Mouse (Mus musculus): ENCODE data around the gene Ncoa7. TPM values are rescaled to one million over a fixed set of nuclear protein-coding genes. Genes with fewer than 3 reads are reported as not detected.

Gene Ncoa7
- polyA plus RNA-seq, 1 experiment from 2014 or later, result 26.6 TPM

DNA sequence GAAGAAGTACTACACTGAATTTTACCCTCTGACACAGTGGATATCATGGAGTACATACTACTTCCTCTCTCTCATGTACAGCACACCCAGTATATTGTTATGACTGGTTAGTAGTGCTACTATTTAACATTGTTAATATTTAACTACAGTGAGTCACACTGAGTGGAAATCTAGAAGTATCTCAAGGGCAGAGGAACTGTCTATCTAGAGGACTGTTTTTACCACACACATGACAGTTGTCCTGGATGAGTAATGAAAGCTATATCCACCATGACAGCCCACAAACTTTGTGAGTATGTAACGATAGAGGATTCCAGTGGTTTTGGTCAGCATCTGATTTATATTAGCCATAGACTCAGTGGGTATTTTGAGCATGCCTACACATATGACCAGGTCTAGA, 90.6 kb downstream of the Ncoa7 start:
- ATAC-seq (ENCODE audit: low FRiP score) (no peak), DNase-seq (ENCODE audit: low spot score) (no peak)
- Histone ChIP-seq H3K9ac (no peak overlapping the region), H3K27ac (no peak overlapping the region), H3K4me2 (replicated peaks) (no peak overlapping the region), H3K36me3 (replicated peaks; ENCODE audit: control insufficient read depth, insufficient read depth) (no peaks in the 10 kb centered on the region), H3K9me3 (ENCODE audit: control insufficient read depth, low read length) (no peaks in the 10 kb centered on the region), H3K4me1 (replicated peaks; ENCODE audit: control insufficient read depth, insufficient read depth, low read length) (no peaks in the 10 kb centered on the region), H3K27me3 (ENCODE audit: control insufficient read depth, insufficient read depth, low read length) (no peaks in the 10 kb centered on the region), H3K4me3 (replicated peaks; ENCODE audit: low read length) (no peak overlapping the region)
- WGBS, result 88% methylated on average over 1 of the region's 1 CpGs

GRCm38 (mm10) chr10:30709846-30710403, 93.2 kb downstream of the Ncoa7 start:
- H3K36me3 ChIP-seq (replicated peaks; ENCODE audit: control insufficient read depth, insufficient read depth), result no peaks in the 10 kb centered on the region
- H3K4me2 ChIP-seq (replicated peaks), result no peak overlapping the region
- H3K9ac ChIP-seq, result no peak overlapping the region
- H3K27me3 ChIP-seq (ENCODE audit: control insufficient read depth, insufficient read depth, low read length), result no peaks in the 10 kb centered on the region
- ATAC-seq (ENCODE audit: low FRiP score), result no peak
- 91% methylated on average over 7 of the region's 7 CpGs for WGBS
- no peak for DNase-seq (ENCODE audit: low spot score)
- H3K4me3 ChIP-seq (replicated peaks; ENCODE audit: low read length), result no peak overlapping the region
- H3K9me3 ChIP-seq (ENCODE audit: control insufficient read depth, low read length), result no peaks in the 10 kb centered on the region
- no peak overlapping the region for H3K27ac ChIP-seq
- no peaks in the 10 kb centered on the region for H3K4me1 ChIP-seq (replicated peaks; ENCODE audit: control insufficient read depth, insufficient read depth, low read length)

DNA sequence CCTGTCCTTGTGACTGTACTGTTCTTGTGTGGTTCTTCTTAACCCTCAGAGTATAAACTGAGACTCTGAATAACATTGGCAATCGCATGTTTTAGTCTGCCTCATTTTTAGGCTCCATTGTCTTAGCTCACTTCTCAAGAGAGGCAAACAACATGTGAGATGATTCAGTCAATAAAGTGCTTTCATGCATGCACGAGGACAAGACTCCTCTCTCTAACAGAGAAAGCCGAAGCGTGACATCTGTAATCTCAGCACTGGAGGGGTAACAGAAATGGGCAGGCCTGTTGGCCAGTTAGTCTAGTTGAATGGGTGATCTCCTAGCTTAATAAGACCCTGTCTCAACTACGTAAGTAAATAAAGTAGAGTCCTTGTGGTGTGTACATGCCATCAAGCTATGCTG, 95.1 kb downstream of the Ncoa7 start:
- ATAC-seq (ENCODE audit: low FRiP score) (no peak), DNase-seq (ENCODE audit: low spot score) (no peak)
- H3K36me3 ChIP-seq (replicated peaks; ENCODE audit: control insufficient read depth, insufficient read depth), result 0 out of 2 replicates have a peak, but pooled peaks cover 8% of the 10 kb centered on the region
- no peaks in the 10 kb centered on the region for H3K9me3 ChIP-seq (ENCODE audit: control insufficient read depth, low read length)
- H3K4me1 ChIP-seq (replicated peaks; ENCODE audit: control insufficient read depth, insufficient read depth, low read length), result no peaks in the 10 kb centered on the region
- H3K27ac ChIP-seq, result no peak overlapping the region
- WGBS, result 77% methylated on average over 5 of the region's 5 CpGs
- no peak overlapping the region for H3K4me3 ChIP-seq (replicated peaks; ENCODE audit: low read length)
- H3K4me2 ChIP-seq (replicated peaks), result no peak overlapping the region
- no peaks in the 10 kb centered on the region for H3K27me3 ChIP-seq (ENCODE audit: control insufficient read depth, insufficient read depth, low read length)
- no peak overlapping the region for H3K9ac ChIP-seq

DNA sequence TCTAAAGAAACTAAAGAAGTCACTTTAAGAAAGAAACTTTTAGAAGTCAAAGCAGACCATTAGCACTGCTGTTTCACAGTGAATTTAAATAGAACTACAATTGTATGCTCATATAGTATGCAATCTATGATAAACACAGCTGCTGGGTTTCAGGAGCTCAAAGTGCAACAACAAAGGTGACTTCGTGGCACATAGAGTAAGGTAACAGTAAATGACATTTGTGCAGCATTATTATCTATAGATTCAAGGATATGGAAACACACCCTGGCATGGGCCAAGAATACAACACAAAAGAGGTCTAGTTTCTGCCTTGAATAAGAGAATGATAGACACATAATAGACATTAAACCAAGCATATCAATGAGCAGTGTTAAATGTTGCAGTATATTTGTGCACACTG, 100.5 kb downstream of the Ncoa7 start:
- ATAC-seq (ENCODE audit: low FRiP score) (no peak), DNase-seq (ENCODE audit: low spot score) (no peak)
- no peak overlapping the region for H3K4me3 ChIP-seq (replicated peaks; ENCODE audit: low read length)
- peaks cover 16% of the 10 kb centered on the region; the same call in 1 of the 2 replicates for H3K36me3 ChIP-seq (replicated peaks; ENCODE audit: control insufficient read depth, insufficient read depth)
- H3K27me3 ChIP-seq (ENCODE audit: control insufficient read depth, insufficient read depth, low read length), result no peaks in the 10 kb centered on the region
- 91% methylated on average over 1 of the region's 1 CpGs for WGBS
- no peak overlapping the region for H3K27ac ChIP-seq
- H3K9ac ChIP-seq, result no peak overlapping the region
- H3K4me1 ChIP-seq (replicated peaks; ENCODE audit: control insufficient read depth, insufficient read depth, low read length), result no peaks in the 10 kb centered on the region
- H3K9me3 ChIP-seq (ENCODE audit: control insufficient read depth, low read length), result no peaks in the 10 kb centered on the region
- H3K4me2 ChIP-seq (replicated peaks), result no peak overlapping the region

DNA sequence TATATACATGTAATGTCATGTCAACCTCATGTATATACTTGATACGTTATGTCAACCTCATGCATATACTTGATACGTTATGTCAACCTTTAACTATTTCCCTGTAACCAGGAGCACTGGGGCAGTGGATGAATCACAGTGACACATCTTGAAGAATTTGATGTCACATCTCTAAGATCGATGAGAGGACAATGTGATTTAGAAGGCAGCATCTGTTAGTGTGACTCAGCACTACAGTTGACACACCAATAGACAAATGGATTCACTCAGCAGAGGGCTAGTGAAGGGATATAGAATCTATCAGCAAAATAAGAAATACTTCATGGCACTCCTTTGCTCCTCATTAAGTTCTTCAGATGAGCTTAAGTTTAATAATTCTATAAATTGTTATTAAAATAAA, 116.3 kb downstream of the Ncoa7 start:
- ATAC-seq (ENCODE audit: low FRiP score) (no peak), DNase-seq (ENCODE audit: low spot score) (no peak)
- Histone ChIP-seq H3K27me3 (ENCODE audit: control insufficient read depth, insufficient read depth, low read length) (no peaks in the 10 kb centered on the region), H3K4me1 (replicated peaks; ENCODE audit: control insufficient read depth, insufficient read depth, low read length) (no peaks in the 10 kb centered on the region), H3K4me2 (replicated peaks) (no peak overlapping the region), H3K9ac (no peak overlapping the region), H3K4me3 (replicated peaks; ENCODE audit: low read length) (no peak overlapping the region), H3K9me3 (ENCODE audit: control insufficient read depth, low read length) (no peaks in the 10 kb centered on the region), H3K27ac (no peak overlapping the region), H3K36me3 (replicated peaks; ENCODE audit: control insufficient read depth, insufficient read depth) (peaks cover 9% of the 10 kb centered on the region)
- 93% methylated on average over 3 of the region's 3 CpGs for WGBS

DNA sequence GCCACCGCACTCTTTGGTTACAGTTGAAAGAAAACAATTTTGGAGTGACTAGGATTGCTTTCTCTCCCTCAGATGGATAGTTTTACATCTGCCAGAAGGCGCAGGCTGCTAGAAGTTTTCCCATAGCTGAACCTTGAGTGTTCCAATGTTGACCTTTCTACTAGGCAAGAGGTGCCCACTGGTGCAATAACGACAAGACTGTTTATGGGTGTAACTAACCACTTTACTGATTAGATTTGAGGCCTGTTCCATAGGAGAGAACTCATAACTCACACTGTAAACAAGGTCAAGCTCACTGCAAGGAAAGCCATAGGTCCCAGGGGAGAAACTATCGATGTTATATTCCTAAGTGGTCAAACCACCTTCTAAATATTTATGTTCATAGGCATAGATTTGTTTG, 119.7 kb downstream of the Ncoa7 start:
- H3K9me3 ChIP-seq (ENCODE audit: control insufficient read depth, low read length), result no peaks in the 10 kb centered on the region
- ATAC-seq (ENCODE audit: low FRiP score) (no peak), DNase-seq (ENCODE audit: low spot score) (no peak)
- no peak overlapping the region for H3K4me2 ChIP-seq (replicated peaks)
- H3K36me3 ChIP-seq (replicated peaks; ENCODE audit: control insufficient read depth, insufficient read depth), result 0 out of 2 replicates have a peak, but pooled peaks cover 5% of the 10 kb centered on the region
- H3K4me1 ChIP-seq (replicated peaks; ENCODE audit: control insufficient read depth, insufficient read depth, low read length), result no peaks in the 10 kb centered on the region
- no peaks in the 10 kb centered on the region for H3K27me3 ChIP-seq (ENCODE audit: control insufficient read depth, insufficient read depth, low read length)
- no peak overlapping the region for H3K9ac ChIP-seq
- 92% methylated on average over 4 of the region's 4 CpGs for WGBS
- no peak overlapping the region for H3K27ac ChIP-seq
- H3K4me3 ChIP-seq (replicated peaks; ENCODE audit: low read length), result no peak overlapping the region

GRCm38 (mm10) chr10:30679756-30680155, 123.4 kb downstream of the Ncoa7 start:
- no peak for DNase-seq (ENCODE audit: low spot score)
- no peak overlapping the region for H3K4me3 ChIP-seq (replicated peaks; ENCODE audit: low read length)
- no peak overlapping the region for H3K9ac ChIP-seq
- ATAC-seq (ENCODE audit: low FRiP score), result no peak
- H3K9me3 ChIP-seq (ENCODE audit: control insufficient read depth, low read length), result no peaks in the 10 kb centered on the region
- H3K4me2 ChIP-seq (replicated peaks), result no peak overlapping the region
- peaks cover 5% of the 10 kb centered on the region; the same call in 1 of the 2 replicates for H3K36me3 ChIP-seq (replicated peaks; ENCODE audit: control insufficient read depth, insufficient read depth)
- no peaks in the 10 kb centered on the region for H3K27me3 ChIP-seq (ENCODE audit: control insufficient read depth, insufficient read depth, low read length)
- 95% methylated on average over 2 of the region's 2 CpGs for WGBS
- H3K27ac ChIP-seq, result no peak overlapping the region
- no peaks in the 10 kb centered on the region for H3K4me1 ChIP-seq (replicated peaks; ENCODE audit: control insufficient read depth, insufficient read depth, low read length)

DNA sequence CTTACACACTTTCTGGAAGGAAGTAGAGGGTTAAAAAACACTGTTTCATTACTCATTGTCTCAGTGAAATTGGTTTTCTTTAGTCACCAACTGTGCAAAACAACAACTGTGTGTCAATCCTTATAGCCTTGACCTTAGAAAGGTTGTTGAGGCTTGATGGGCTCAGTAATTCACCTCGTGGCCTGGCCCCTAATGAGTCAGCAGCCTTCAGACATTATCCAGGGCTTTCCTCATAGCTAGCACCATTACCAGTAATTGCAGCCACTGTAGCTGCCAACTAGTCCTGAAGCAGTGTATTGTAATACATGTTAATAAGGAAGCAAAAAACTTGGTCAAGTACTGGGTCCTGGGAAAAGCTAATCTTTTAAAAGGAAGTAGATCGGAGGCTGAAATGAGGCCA, 125.1 kb downstream of the Ncoa7 start:
- Histone ChIP-seq H3K27ac (no peak overlapping the region), H3K27me3 (ENCODE audit: control insufficient read depth, insufficient read depth, low read length) (no peaks in the 10 kb centered on the region), H3K4me2 (replicated peaks) (no peak overlapping the region), H3K9me3 (ENCODE audit: control insufficient read depth, low read length) (no peaks in the 10 kb centered on the region), H3K36me3 (replicated peaks; ENCODE audit: control insufficient read depth, insufficient read depth) (peaks cover 5% of the 10 kb centered on the region; the same call in 1 of the 2 replicates), H3K4me1 (replicated peaks; ENCODE audit: control insufficient read depth, insufficient read depth, low read length) (no peaks in the 10 kb centered on the region), H3K9ac (no peak overlapping the region), H3K4me3 (replicated peaks; ENCODE audit: low read length) (no peak overlapping the region)
- ATAC-seq (ENCODE audit: low FRiP score) (no peak), DNase-seq (ENCODE audit: low spot score) (no peak)
- WGBS, result 59% methylated on average over 2 of the region's 2 CpGs

DNA sequence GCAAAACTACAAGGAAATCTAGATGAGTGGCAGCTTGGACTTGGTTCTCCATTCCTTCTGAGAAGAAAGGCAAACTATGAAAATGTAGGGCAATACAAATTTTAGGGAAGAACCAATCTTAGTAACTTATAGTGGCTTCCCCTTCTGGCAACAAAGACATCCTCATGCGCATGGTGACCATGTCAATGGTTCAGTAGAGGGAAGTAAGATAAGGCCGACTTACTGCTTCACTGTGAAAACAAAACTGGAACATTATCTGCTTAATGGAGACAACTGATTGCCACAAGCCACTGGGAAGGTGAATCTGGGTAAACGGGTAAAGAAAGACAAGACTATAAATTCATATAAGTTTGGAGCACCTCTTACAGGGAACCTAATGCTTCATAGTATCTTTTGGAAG, 128.3 kb downstream of the Ncoa7 start:
- H3K4me3 ChIP-seq (replicated peaks; ENCODE audit: low read length), result no peak overlapping the region
- no peaks in the 10 kb centered on the region for H3K9me3 ChIP-seq (ENCODE audit: control insufficient read depth, low read length)
- 96% methylated on average over 3 of the region's 3 CpGs for WGBS
- no peak overlapping the region for H3K27ac ChIP-seq
- no peak overlapping the region for H3K4me2 ChIP-seq (replicated peaks)
- no peak overlapping the region for H3K9ac ChIP-seq
- H3K4me1 ChIP-seq (replicated peaks; ENCODE audit: control insufficient read depth, insufficient read depth, low read length), result no peaks in the 10 kb centered on the region
- peaks cover 6% of the 10 kb centered on the region; the same call in 1 of the 2 replicates for H3K36me3 ChIP-seq (replicated peaks; ENCODE audit: control insufficient read depth, insufficient read depth)
- DNase-seq (ENCODE audit: low spot score) (no peak), ATAC-seq (ENCODE audit: low FRiP score) (no peak)
- H3K27me3 ChIP-seq (ENCODE audit: control insufficient read depth, insufficient read depth, low read length), result no peaks in the 10 kb centered on the region

- Histone ChIP-seq H3K27ac (no peak overlapping the region), H3K9me3 (ENCODE audit: control insufficient read depth, low read length) (no peaks in the 10 kb centered on the region), H3K4me2 (replicated peaks) (no peak overlapping the region), H3K27me3 (ENCODE audit: control insufficient read depth, insufficient read depth, low read length) (no peaks in the 10 kb centered on the region), H3K4me1 (replicated peaks; ENCODE audit: control insufficient read depth, insufficient read depth, low read length) (no peaks in the 10 kb centered on the region), H3K36me3 (replicated peaks; ENCODE audit: control insufficient read depth, insufficient read depth) (peaks cover 9% of the 10 kb centered on the region), H3K9ac (no peak overlapping the region), H3K4me3 (replicated peaks; ENCODE audit: low read length) (no peak overlapping the region)
- WGBS, result 93% methylated on average over 2 of the region's 2 CpGs
- no peak for DNase-seq (ENCODE audit: low spot score)
- ATAC-seq (ENCODE audit: low FRiP score), result no peak
These were observed 136.5 kb downstream of the Ncoa7 start for GRCm38 (mm10) chr10:30666580-30666979.

Data from hindbrain, embryonic 14.5 days (tissue).